Mouse (Mus musculus): ENCODE results near the gene Rapgef5. TPM values are rescaled to one million over a fixed set of nuclear protein-coding genes. Genes with fewer than 3 reads are reported as not detected.

The Rapgef5 gene
- 12.9 TPM for polyA plus RNA-seq (2014; fragmentation: Illumina TruSeq; extraction: RNeasy Lipid Tissue Mini Kit (QIAGEN cat#74804); ENCODE audit: low read depth, low replicate concordance)

DNA sequence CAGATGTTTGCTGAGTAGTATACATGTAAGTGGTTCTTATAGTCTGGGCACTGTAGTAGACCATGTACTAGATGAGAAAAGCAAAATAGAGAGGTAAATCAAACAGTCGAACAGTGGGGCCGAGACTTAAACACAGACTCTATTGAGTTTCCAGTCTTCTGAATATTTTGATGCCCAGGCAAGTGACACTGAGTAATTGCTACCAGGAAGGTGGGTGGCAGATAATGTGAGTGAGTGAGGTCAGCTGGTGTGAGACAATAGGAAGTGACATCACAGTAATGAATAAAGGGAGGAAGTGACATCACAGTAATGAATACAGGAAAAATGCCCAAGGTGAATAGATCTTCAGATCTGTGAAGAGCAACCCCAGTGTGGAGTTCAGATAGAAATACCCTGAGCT lies at the start of gene Rapgef5:
Gene Rapgef5 (plus strand): TSS at position 301 of the 400 bp plus-strand sequence.

DNA sequence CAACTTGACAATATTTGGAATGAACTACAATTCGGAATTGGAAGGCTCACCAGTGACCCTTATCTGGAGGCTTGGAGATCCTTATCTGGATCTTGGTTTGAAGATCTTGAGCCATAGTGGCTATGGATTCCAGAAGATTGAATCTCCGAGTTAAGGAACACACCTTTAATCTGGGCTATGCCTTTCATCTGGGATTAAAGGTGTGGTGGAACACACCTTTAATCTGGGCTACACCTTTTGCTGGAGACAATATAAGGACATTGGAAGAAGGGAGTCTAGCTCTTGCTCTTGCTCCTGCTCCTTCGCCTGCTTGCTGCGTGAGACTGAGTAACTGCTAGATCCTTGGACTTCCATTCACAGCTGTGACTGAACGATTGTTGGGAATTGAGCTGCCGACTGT lies 287.7 kb downstream of the Rapgef5 start, which contains the start of gene Cdca7l:
Gene Cdca7l (plus strand): TSS at position 301 of the 400 bp plus-strand sequence.

